Mouse (Mus musculus) liver, embryonic 14.5 days (tissue): Measurements from ENCODE around the gene Gm17416.

Experiments
- CTCF ChIP-seq: IDR thresholded peaks from 2 replicates; pipeline ENCODE4 v1.5.1; 2016; ENCODE audit warnings: antibody characterized with exemption, low read depth, control low read depth
- EP300 ChIP-seq: IDR thresholded peaks from 2 replicates; pipeline ENCODE4 v1.6.1; 2016; ENCODE audit warnings: antibody characterized with exemption, low read depth

DNA sequence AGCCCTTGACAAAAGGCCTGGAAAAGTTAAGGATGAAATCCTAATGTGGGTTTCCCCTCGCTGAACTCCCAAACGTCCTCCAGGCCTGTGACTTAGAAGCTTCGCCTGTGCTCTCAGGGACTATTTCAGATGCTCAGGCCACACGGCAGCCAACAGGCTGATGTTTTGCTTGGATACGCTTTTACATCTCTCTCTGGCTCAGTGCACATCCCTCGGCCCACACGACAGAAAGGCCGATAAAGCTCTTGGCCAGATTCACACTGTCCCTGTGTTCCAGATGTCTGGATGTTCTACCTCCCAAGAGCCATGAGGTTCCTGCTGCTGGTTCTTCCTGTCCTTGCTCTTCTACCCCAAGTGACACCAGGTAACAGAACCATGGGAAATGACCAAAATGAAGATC is 4.3 kb downstream of the Gm17416 start:
- TF ChIP-seq CTCF, result no peak
- TF ChIP-seq EP300, result no peak
